Mouse (Mus musculus): ENCODE data around the gene Cox20. TPM values are rescaled to one million over a fixed set of nuclear protein-coding genes. Genes with fewer than 3 reads are reported as not detected.

Gene Cox20
- polyA plus RNA-seq, 1 experiment: 21.8 TPM

GRCm38 (mm10) chr1:178357776-178358710, 39.1 kb downstream of the Cox20 start:
- H3K27ac ChIP-seq (ENCODE audit: control insufficient read depth, insufficient read depth, low read depth, low read length): no peak overlapping the region
- H3K4me3 ChIP-seq (ENCODE audit: control insufficient read depth, low read depth, low read length): no peak overlapping the region
- no peaks in the 10 kb centered on the region for H3K27me3 ChIP-seq (ENCODE audit: control insufficient read depth, insufficient read depth, low read length)
- H3K4me1 ChIP-seq (ENCODE audit: control insufficient read depth, insufficient read depth, low read length): no peaks in the 10 kb centered on the region; the same call in 1 of the 2 replicates
- no peak for TF ChIP-seq CTCF (IDR thresholded peaks at IDR 0.05; ENCODE audit: control insufficient read depth, insufficient read depth, insufficient replicate concordance, low read depth, low read length)
- no peak for TF ChIP-seq POLR2A (IDR thresholded peaks at IDR 0.05; ENCODE audit: control insufficient read depth, low read depth, low read length)
- H3K36me3 ChIP-seq (ENCODE audit: control insufficient read depth, insufficient read depth, low read length): no peaks in the 10 kb centered on the region

- H3K27me3 ChIP-seq (ENCODE audit: control insufficient read depth, insufficient read depth, low read length): no peaks in the 10 kb centered on the region
- TF ChIP-seq CTCF (IDR thresholded peaks at IDR 0.05; ENCODE audit: control insufficient read depth, insufficient read depth, insufficient replicate concordance, low read depth, low read length) (no peak), POLR2A (IDR thresholded peaks at IDR 0.05; ENCODE audit: control insufficient read depth, low read depth, low read length) (no peak)
- no peaks in the 10 kb centered on the region; the same call in 1 of the 2 replicates for H3K4me1 ChIP-seq (ENCODE audit: control insufficient read depth, insufficient read depth, low read length)
- no peak overlapping the region for H3K27ac ChIP-seq (ENCODE audit: control insufficient read depth, insufficient read depth, low read depth, low read length)
- H3K36me3 ChIP-seq (ENCODE audit: control insufficient read depth, insufficient read depth, low read length): no peaks in the 10 kb centered on the region
- H3K4me3 ChIP-seq (ENCODE audit: control insufficient read depth, low read depth, low read length): no peak overlapping the region; the same call in 1 of the 2 replicates
These were observed 41.3 kb downstream of the Cox20 start for GRCm38 (mm10) chr1:178360264-178360663.

GRCm38 (mm10) chr1:178360702-178361101, 41.8 kb downstream of the Cox20 start:
- Histone ChIP-seq H3K4me1 (ENCODE audit: control insufficient read depth, insufficient read depth, low read length) (no peaks in the 10 kb centered on the region; the same call in 1 of the 2 replicates), H3K4me3 (ENCODE audit: control insufficient read depth, low read depth, low read length) (no peak overlapping the region), H3K27ac (ENCODE audit: control insufficient read depth, insufficient read depth, low read depth, low read length) (no peak overlapping the region), H3K27me3 (ENCODE audit: control insufficient read depth, insufficient read depth, low read length) (no peaks in the 10 kb centered on the region), H3K36me3 (ENCODE audit: control insufficient read depth, insufficient read depth, low read length) (no peaks in the 10 kb centered on the region)
- TF ChIP-seq POLR2A (IDR thresholded peaks at IDR 0.05; ENCODE audit: control insufficient read depth, low read depth, low read length) (no peak), CTCF (IDR thresholded peaks at IDR 0.05; ENCODE audit: control insufficient read depth, insufficient read depth, insufficient replicate concordance, low read depth, low read length) (no peak)

- Histone ChIP-seq H3K4me1 (ENCODE audit: control insufficient read depth, insufficient read depth, low read length) (peaks cover 5% of the 10 kb centered on the region), H3K36me3 (ENCODE audit: control insufficient read depth, insufficient read depth, low read length) (no peaks in the 10 kb centered on the region), H3K27me3 (ENCODE audit: control insufficient read depth, insufficient read depth, low read length) (no peaks in the 10 kb centered on the region), H3K27ac (ENCODE audit: control insufficient read depth, insufficient read depth, low read depth, low read length) (peak overlapping the region; percentile 29), H3K4me3 (ENCODE audit: control insufficient read depth, low read depth, low read length) (no peak overlapping the region)
- TF ChIP-seq CTCF (IDR thresholded peaks at IDR 0.05; ENCODE audit: control insufficient read depth, insufficient read depth, insufficient replicate concordance, low read depth, low read length): no peak
- TF ChIP-seq POLR2A (IDR thresholded peaks at IDR 0.05; ENCODE audit: control insufficient read depth, low read depth, low read length): no peak
These were observed 46.2 kb downstream of the Cox20 start for GRCm38 (mm10) chr1:178365171-178365570.

GRCm38 (mm10) chr1:178368121-178368520, 49.2 kb downstream of the Cox20 start:
- H3K36me3 ChIP-seq (ENCODE audit: control insufficient read depth, insufficient read depth, low read length): no peaks in the 10 kb centered on the region
- H3K27me3 ChIP-seq (ENCODE audit: control insufficient read depth, insufficient read depth, low read length): no peaks in the 10 kb centered on the region
- H3K4me3 ChIP-seq (ENCODE audit: control insufficient read depth, low read depth, low read length): no peak overlapping the region
- H3K27ac ChIP-seq (ENCODE audit: control insufficient read depth, insufficient read depth, low read depth, low read length): peak overlapping the region; percentile 57
- no peak for TF ChIP-seq POLR2A (IDR thresholded peaks at IDR 0.05; ENCODE audit: control insufficient read depth, low read depth, low read length)
- no peak for TF ChIP-seq CTCF (IDR thresholded peaks at IDR 0.05; ENCODE audit: control insufficient read depth, insufficient read depth, insufficient replicate concordance, low read depth, low read length)
- H3K4me1 ChIP-seq (ENCODE audit: control insufficient read depth, insufficient read depth, low read length): peaks cover 5% of the 10 kb centered on the region

- TF ChIP-seq POLR2A (IDR thresholded peaks at IDR 0.05; ENCODE audit: control insufficient read depth, low read depth, low read length): peak; percentile 70
- TF ChIP-seq CTCF (IDR thresholded peaks at IDR 0.05; ENCODE audit: control insufficient read depth, insufficient read depth, insufficient replicate concordance, low read depth, low read length): no peak
These were observed 49.8 kb downstream of the Cox20 start for GRCm38 (mm10) chr1:178368548-178369271.

GRCm38 (mm10) chr1:178369272-178369651, 50.3 kb downstream of the Cox20 start:
- no peak for TF ChIP-seq POLR2A (IDR thresholded peaks at IDR 0.05; ENCODE audit: control insufficient read depth, low read depth, low read length)
- H3K4me3 ChIP-seq (ENCODE audit: control insufficient read depth, low read depth, low read length): peak overlapping the region; percentile 83
- H3K27ac ChIP-seq (ENCODE audit: control insufficient read depth, insufficient read depth, low read depth, low read length): peak overlapping the region; percentile 79
- no peaks in the 10 kb centered on the region for H3K27me3 ChIP-seq (ENCODE audit: control insufficient read depth, insufficient read depth, low read length)
- peaks cover 5% of the 10 kb centered on the region for H3K4me1 ChIP-seq (ENCODE audit: control insufficient read depth, insufficient read depth, low read length)
- H3K36me3 ChIP-seq (ENCODE audit: control insufficient read depth, insufficient read depth, low read length): no peaks in the 10 kb centered on the region

More at GRCm38 (mm10) chr1:178368548-178369271, 49.8 kb downstream of the Cox20 start:
- H3K27me3 ChIP-seq (ENCODE audit: control insufficient read depth, insufficient read depth, low read length): no peaks in the 10 kb centered on the region
- H3K4me3 ChIP-seq (ENCODE audit: control insufficient read depth, low read depth, low read length): peak overlapping the region; percentile 83
- peaks cover 5% of the 10 kb centered on the region for H3K4me1 ChIP-seq (ENCODE audit: control insufficient read depth, insufficient read depth, low read length)
- no peaks in the 10 kb centered on the region for H3K36me3 ChIP-seq (ENCODE audit: control insufficient read depth, insufficient read depth, low read length)
- peak overlapping the region; percentile 84 for H3K27ac ChIP-seq (ENCODE audit: control insufficient read depth, insufficient read depth, low read depth, low read length)

Other genes starting within 250 kb of the Cox20 start
- 7.4 and 7.5 TPM in 2 replicates for gene Desi2, start 131.7 kb upstream of the Cox20 start, polyA plus RNA-seq (2012; rRNA removed)
- gene Hnrnpu, start 18.7 kb downstream of the Cox20 start, polyA plus RNA-seq (2012; rRNA removed): 137 and 147 TPM in 2 replicates
- gene Efcab2, start 87.0 kb downstream of the Cox20 start, polyA plus RNA-seq (2012; rRNA removed): 10.1 and 15.2 TPM in 2 replicates
- gene Kif26b, start 210.0 kb downstream of the Cox20 start, polyA plus RNA-seq (2012; rRNA removed): 0.25 and 0.43 TPM in 2 replicates